Mouse (Mus musculus) thymus, postnatal 4 days (tissue): ENCODE results near the gene Calr.

Source experiments
- DNase-seq: peaks from one replicate; pipeline ENCODE4 v3.0.0; 2021

Calr gene

DNA sequence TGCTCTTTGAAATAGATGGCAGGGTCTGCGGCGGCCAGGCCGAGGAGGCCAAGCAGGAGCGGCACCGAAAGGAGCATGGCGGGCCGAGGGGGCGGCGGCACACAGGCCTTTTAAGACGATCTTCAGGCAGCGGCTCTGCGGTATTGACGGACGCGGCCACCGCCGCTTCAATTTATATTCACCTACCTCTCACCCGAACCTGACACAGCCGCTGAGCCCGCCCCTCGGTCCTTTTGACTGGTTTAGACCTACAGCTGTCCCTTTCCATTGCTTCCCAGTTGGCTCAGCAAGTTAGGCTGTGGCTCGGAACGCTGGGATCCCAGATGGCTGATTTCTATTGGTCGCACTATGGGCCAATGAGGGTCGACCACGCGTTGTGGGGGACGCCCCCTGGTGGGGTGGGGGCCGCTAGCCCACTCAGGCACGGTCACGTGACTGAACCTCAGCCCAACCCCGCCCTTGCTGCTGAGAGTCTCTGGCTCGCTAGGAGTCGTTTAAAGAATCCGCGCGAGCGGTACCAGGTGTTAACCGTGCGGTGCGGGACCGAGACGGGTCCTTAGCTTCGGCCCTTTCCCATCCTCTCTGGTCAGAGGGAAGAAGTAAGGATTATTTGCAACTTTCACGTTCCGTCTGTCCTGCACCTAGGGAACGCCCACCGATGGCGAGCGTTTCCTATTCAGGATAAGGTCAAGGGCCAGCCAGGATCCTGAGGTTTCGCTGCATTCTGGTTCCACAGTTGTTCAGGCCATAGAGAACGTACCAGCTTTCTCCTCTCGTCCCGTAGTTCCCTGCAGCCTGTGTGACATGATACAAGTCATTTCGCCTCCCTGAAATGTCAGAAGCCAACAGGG lies at the start of gene Calr:
TSS of gene Calr (minus strand) at position 213 of the 851 bp plus-strand sequence.
- DNase-seq, result peak; percentile 99

- DNase-seq, result no peak
Measured at GRCm38 (mm10) chr8:84895963-84896362, 49.2 kb upstream of the Calr start.

- DNase-seq, result peak; percentile 85
Measured at GRCm38 (mm10) chr8:84893709-84894134, 47.0 kb upstream of the Calr start, which contains the start of gene Gcdh. Gene Gcdh (minus strand): TSS chr8:84893921.

DNA sequence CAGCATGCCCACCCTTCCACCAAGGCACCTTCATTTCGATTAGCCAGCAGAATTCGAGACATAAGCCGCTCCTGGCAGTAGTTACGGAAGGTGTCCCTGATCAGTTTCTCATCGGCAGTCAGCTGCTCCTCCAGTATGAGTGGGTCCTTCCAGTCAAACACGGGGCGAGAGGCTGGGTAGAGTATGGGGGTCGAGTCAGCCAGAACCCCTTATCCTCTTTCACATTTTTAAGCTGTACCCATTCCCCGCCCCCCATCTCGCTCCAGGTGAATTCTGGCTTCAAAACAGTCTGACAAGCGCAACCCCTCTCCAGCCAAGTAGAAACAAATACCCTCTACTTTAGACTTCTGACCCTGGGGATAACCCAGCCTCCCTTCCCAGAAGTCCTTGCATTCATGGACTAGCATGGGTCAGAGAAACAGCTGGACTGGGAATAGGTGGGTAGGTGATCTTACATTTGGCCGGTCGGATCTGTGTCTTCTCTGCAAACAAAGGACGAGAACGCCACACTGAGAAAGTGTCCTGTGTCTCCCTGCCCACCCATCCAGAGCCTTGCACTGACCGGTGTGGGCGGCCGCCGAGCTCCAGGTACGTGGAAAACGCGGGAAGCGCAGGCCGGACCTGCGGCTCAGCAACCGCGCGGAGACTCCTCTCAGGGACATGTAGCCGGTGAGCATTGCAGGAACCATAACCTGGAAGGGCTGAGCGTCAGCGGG lies 46.4 kb upstream of the Calr start:
- DNase-seq, result no peak

DNA sequence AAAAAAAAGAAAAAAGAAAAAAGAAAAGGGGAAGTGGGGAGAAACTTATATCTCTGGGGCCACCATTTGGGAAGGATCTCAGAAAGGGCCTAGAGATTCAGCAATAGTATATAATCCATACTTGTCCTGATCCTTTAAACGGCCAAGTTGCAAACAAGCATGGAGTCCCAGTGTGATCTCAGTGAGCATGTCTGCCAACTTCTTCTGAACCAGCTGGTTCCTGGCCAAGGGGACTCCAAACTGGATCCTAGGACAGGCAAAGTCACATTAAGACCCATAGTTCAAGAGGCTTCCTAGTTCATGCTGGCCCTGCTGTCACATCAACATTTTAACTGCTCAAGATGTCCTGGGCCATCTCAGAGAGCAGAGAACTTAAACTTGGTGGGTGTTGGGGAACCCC lies 42.4 kb upstream of the Calr start:
- no peak for DNase-seq

GRCm38 (mm10) chr8:84888280-84888679 lies 41.5 kb upstream of the Calr start:
- DNase-seq, result no peak

GRCm38 (mm10) chr8:84884728-84885127 lies 38.0 kb upstream of the Calr start:
- DNase-seq, result no peak

DNA sequence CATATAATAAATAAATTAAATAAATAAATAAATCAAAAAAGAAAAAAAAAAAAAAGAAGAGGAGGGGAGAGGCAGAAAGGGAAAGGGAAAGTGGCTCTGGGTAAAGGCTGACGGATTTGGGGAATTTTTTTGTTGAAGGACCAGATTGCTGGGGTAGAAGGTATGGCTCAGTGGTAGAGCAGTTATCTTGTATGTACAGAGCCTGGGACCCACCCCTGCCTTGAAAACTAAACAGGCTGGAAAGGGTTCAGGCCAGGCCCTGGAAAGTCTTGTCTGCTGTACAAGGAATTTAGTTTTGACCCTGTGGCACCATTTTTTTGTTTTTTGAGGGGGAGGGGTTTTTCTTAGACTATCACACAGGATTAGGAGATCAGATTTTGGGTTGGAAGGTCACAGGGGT lies 32.2 kb upstream of the Calr start:
- DNase-seq, result no peak

DNA sequence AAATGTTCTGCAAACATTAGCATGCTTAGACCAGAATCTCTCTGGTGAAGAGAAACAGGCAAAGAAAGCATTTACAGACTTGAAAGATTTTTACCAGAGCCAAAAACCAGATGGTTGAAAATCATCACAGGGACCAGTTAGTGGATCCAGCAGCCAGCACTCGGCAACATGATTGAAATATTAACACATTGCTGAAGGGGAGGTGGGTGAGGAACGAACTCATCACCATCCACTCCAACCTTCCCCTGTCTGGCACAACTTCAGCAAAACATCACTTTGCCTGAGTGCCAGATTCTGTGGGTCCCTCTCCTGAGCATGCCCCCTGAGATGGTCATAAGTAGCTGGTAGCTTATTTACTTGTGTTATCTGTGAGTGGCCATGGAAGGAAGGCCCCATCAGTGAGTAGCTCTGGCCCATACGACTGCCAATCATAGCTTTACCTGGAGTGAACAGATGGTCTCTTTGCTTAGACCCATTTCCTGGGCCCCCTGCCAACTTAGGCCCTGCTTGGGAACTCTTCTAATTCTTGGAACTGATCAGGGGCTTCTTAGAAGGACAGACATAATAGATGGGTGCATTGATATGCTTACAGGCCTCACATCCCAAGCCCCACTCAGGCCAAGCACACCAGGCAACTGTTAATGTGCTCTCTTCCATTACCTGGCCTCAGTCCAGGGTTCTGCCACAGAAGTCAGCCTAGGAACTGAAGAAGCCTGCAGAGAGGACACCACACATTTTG lies 30.7 kb upstream of the Calr start:
- no peak for DNase-seq

DNA sequence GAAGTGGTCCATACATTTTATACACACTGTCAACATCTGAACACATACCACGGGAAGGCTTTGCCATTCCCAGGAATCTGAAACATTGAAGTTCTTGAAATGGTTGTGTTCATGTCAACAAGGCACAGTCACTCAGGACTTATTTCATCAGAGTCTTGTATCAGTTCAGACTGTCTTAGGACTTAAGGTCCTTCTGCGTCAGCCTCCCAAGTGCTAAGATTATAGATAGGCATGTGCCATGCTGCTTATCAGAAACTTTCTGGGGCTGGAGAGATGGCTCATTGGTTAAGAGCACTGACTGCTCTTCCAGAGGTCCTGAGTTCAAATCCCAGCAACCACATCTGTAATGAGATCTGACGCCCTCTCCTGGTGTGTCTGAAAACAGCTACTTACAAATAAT lies 27.6 kb upstream of the Calr start:
- DNase-seq, result no peak

GRCm38 (mm10) chr8:84873016-84873415 lies 26.3 kb upstream of the Calr start:
- no peak for DNase-seq

DNA sequence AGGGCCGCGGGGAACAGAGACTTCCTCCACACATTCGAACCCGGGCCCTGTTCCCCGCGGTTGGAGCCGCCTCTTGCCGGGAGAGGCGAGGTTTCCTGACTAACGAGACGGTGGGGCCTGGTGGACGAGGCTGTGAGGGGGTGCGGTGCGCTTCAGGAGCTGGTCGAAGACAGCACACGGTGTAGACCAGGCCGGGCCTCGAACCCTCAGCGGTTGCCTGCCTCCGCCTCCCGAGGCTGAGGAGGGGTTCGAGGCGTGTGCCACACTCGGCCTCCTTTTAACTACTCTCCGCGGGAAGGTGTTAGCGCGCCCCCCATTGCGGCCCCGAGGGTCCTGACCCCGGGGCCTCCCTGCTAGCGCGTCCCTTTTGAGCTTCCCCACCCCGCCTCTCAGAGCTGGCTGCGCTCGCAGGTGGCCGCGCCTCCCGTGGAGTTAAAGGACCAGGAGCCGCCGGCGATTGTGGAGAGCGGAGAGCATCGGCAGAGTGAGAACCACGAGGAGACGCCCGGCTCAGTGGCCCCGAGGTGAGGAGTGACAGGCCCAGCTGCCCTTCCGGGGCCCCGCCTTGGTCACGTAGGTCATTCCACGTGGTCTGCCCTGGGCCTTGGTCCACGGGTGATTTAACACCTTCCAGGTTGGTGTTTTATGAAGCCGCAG lies 25.7 kb upstream of the Calr start:
- DNase-seq, result peak; percentile 60

DNA sequence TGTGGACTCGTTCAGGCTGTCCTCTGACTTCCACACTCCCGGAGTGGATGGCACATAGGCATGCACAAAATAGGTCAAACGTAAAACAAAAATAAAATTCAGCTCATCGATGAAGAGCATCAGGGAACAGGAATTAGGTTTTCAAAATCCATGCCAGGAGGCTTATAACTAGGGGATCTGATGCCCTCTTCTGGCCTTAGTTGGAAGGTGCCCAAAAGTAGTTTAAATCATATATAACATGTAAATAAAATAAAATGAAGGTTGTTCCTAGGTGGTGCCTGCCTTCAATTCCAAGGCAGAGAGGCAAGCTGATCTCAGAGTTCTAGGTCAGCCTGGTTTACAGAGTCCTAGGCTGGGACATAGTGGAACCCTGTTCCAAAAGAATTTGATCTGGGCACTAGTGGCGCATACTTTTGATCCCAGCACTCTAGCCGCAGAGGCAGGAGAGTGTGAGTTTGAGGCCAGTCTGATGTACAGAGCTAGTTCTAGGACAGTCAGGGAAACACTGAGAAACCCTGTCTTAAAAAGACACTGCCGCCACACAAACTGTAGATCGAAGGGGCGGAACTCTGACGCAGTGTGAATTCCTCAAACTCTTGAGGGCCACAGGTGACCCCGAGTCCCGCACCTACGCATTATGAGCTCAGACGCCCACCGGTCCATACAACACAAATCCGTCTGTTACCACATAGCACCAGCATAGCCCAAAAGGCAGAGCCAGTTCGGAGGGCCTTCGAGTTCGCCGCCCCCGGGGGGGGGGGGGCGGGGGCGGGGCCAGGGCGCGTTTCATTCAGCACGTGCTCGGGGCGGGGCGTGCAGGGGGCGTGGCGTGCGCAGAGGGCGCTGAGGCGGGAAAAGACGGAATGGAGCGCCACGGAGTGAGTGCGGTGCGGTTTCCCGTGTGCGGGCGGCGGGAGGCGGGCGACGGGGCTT lies 24.9 kb upstream of the Calr start, which contains the start of gene Syce2:
TSS of gene Syce2 (plus strand) at position 736 of the 933 bp plus-strand sequence.
- peak; percentile 95 for DNase-seq

GRCm38 (mm10) chr8:84856864-84857441 lies 10.2 kb upstream of the Calr start, which contains the start of gene Farsa:
Gene Farsa (plus strand): TSS chr8:84856989.
- DNase-seq, result peak; percentile 91

- DNase-seq, result no peak
Measured at GRCm38 (mm10) chr8:84856434-84856833, 9.7 kb upstream of the Calr start.

GRCm38 (mm10) chr8:84847684-84848435 lies 1.1 kb upstream of the Calr start:
- no peak for DNase-seq

GRCm38 (mm10) chr8:84846094-84846721 lies 526 bp downstream of the Calr start:
- DNase-seq, result no peak

- DNase-seq, result peak; percentile 45
Measured at GRCm38 (mm10) chr8:84845355-84846093, 1.2 kb downstream of the Calr start.
